Mouse (Mus musculus): ENCODE results near the gene Olfr776. TPM values are rescaled to one million over a fixed set of nuclear protein-coding genes. Genes with fewer than 3 reads are reported as not detected.
"Not testable (repeated sequence)": the region's sequence is repeated elsewhere in the genome, so short reads cannot be mapped to it uniquely, and the experiment has no call there.

Gene Olfr776
- polyA plus RNA-seq (2014; fragmentation: Nextera tagmentation; extraction: Ambion mirVana): not detected in 2 replicates

GRCm38 (mm10) chr10:129258827-129259226 lies at the start of gene Olfr776:
Gene Olfr776, plus strand, starts transcription at chr10:129259127.
- H3K27me3 ChIP-seq (ENCODE audit: control insufficient read depth, insufficient read depth, low read length): no peaks in the 10 kb centered on the region
- no peak within 1 kb of the TSS for H3K4me3 ChIP-seq (ENCODE audit: control insufficient read depth in 1 of 2, insufficient read depth in 1 of 2, low read depth in 1 of 2, low read length in 2 of 2)
- ATAC-seq (ENCODE audit: insufficient number of reproducible peaks, insufficient read depth, low FRiP score, low read depth): no peak
- no peaks in the 10 kb centered on the region for H3K9me3 ChIP-seq (ENCODE audit: control insufficient read depth, low read length)
- no peak within 1 kb of the TSS for H3K27ac ChIP-seq (replicated peaks in 1 of 2; ENCODE audit: control insufficient read depth in 1 of 2, insufficient read depth in 1 of 2, low read depth in 2 of 2, low read length in 2 of 2)
- H3K36me3 ChIP-seq (ENCODE audit: control insufficient read depth, insufficient read depth, low read length): no peaks in the 10 kb centered on the region
- no peaks in the 10 kb centered on the region for H3K4me1 ChIP-seq (ENCODE audit: control insufficient read depth in 2 of 2, insufficient read depth in 2 of 2, low read length in 2 of 2)
- H3K4me2 ChIP-seq (ENCODE audit: low read length): no peak within 1 kb of the TSS
- H3K9ac ChIP-seq (ENCODE audit: low read length): no peak within 1 kb of the TSS

- WGBS: 69% methylated on average over 1 of the region's 1 CpGs
- no peak overlapping the region for H3K4me2 ChIP-seq (ENCODE audit: low read length)
- H3K36me3 ChIP-seq (ENCODE audit: control insufficient read depth, insufficient read depth, low read length): no peaks in the 10 kb centered on the region
- no peak overlapping the region for H3K27ac ChIP-seq (replicated peaks in 1 of 2; ENCODE audit: control insufficient read depth in 1 of 2, insufficient read depth in 1 of 2, low read depth in 2 of 2, low read length in 2 of 2)
- no peak for ATAC-seq (ENCODE audit: insufficient number of reproducible peaks, insufficient read depth, low FRiP score, low read depth)
- no peaks in the 10 kb centered on the region for H3K4me1 ChIP-seq (ENCODE audit: control insufficient read depth in 2 of 2, insufficient read depth in 2 of 2, low read length in 2 of 2)
- H3K27me3 ChIP-seq (ENCODE audit: control insufficient read depth, insufficient read depth, low read length): no peaks in the 10 kb centered on the region
- H3K4me3 ChIP-seq (ENCODE audit: control insufficient read depth in 1 of 2, insufficient read depth in 1 of 2, low read depth in 1 of 2, low read length in 2 of 2): no peak overlapping the region
- H3K9me3 ChIP-seq (ENCODE audit: control insufficient read depth, low read length): no peaks in the 10 kb centered on the region; the same call in 1 of the 2 replicates
- no peak overlapping the region for H3K9ac ChIP-seq (ENCODE audit: low read length)
These were observed 28.2 kb upstream of the Olfr776 start for GRCm38 (mm10) chr10:129230737-129231136.

- no peaks in the 10 kb centered on the region for H3K27me3 ChIP-seq (ENCODE audit: control insufficient read depth, insufficient read depth, low read length)
- no peak for ATAC-seq (ENCODE audit: insufficient number of reproducible peaks, insufficient read depth, low FRiP score, low read depth)
- no peak within 1 kb of the TSS for H3K4me3 ChIP-seq (ENCODE audit: control insufficient read depth in 1 of 2, insufficient read depth in 1 of 2, low read depth in 1 of 2, low read length in 2 of 2)
- 66% methylated on average over 2 of the region's 2 CpGs for WGBS
- no peak within 1 kb of the TSS for H3K9ac ChIP-seq (ENCODE audit: low read length)
- H3K9me3 ChIP-seq (ENCODE audit: control insufficient read depth, low read length): no peaks in the 10 kb centered on the region; the same call in 1 of the 2 replicates
- no peaks in the 10 kb centered on the region for H3K4me1 ChIP-seq (ENCODE audit: control insufficient read depth in 2 of 2, insufficient read depth in 2 of 2, low read length in 2 of 2)
- H3K4me2 ChIP-seq (ENCODE audit: low read length): no peak within 1 kb of the TSS
- no peaks in the 10 kb centered on the region for H3K36me3 ChIP-seq (ENCODE audit: control insufficient read depth, insufficient read depth, low read length)
- no peak within 1 kb of the TSS for H3K27ac ChIP-seq (replicated peaks in 1 of 2; ENCODE audit: control insufficient read depth in 1 of 2, insufficient read depth in 1 of 2, low read depth in 2 of 2, low read length in 2 of 2)
These were observed 23.0 kb upstream of the Olfr776 start, which contains the start of gene Olfr774 for GRCm38 (mm10) chr10:129235904-129236303. Gene Olfr774, plus strand, starts transcription at chr10:129236204.

- ATAC-seq (ENCODE audit: insufficient number of reproducible peaks, insufficient read depth, low FRiP score, low read depth): no peak
- Histone ChIP-seq H3K36me3 (ENCODE audit: control insufficient read depth, insufficient read depth, low read length) (no peaks in the 10 kb centered on the region), H3K9me3 (ENCODE audit: control insufficient read depth, low read length) (no peaks in the 10 kb centered on the region), H3K27ac (replicated peaks in 1 of 2; ENCODE audit: control insufficient read depth in 1 of 2, insufficient read depth in 1 of 2, low read depth in 2 of 2, low read length in 2 of 2) (no peak within 1 kb of the TSS), H3K4me1 (ENCODE audit: control insufficient read depth in 2 of 2, insufficient read depth in 2 of 2, low read length in 2 of 2) (no peaks in the 10 kb centered on the region), H3K9ac (ENCODE audit: low read length) (no peak within 1 kb of the TSS), H3K4me3 (ENCODE audit: control insufficient read depth in 1 of 2, insufficient read depth in 1 of 2, low read depth in 1 of 2, low read length in 2 of 2) (no peak within 1 kb of the TSS), H3K27me3 (ENCODE audit: control insufficient read depth, insufficient read depth, low read length) (no peaks in the 10 kb centered on the region), H3K4me2 (ENCODE audit: low read length) (no peak within 1 kb of the TSS)
- 66% methylated on average over 3 of the region's 3 CpGs for WGBS
These were observed 10.8 kb upstream of the Olfr776 start, which contains the start of gene Olfr775 for GRCm38 (mm10) chr10:129248112-129248511. Gene Olfr775, plus strand, starts transcription at chr10:129248412.

GRCm38 (mm10) chr10:129271081-129271535 lies 12.2 kb downstream of the Olfr776 start, which contains the start of gene Olfr777:
Gene Olfr777, minus strand, starts transcription at chr10:129271485.
- H3K9ac ChIP-seq (ENCODE audit: low read length): no peak within 1 kb of the TSS
- no peak for ATAC-seq (ENCODE audit: insufficient number of reproducible peaks, insufficient read depth, low FRiP score, low read depth)
- 82% methylated on average over 2 of the region's 2 CpGs for WGBS

GRCm38 (mm10) chr10:129312973-129313372 lies 54.0 kb downstream of the Olfr776 start:
- not testable (repeated sequence) for H3K4me1 ChIP-seq (ENCODE audit: control insufficient read depth in 2 of 2, insufficient read depth in 2 of 2, low read length in 2 of 2); H3K27ac ChIP-seq (replicated peaks in 1 of 2; ENCODE audit: control insufficient read depth in 1 of 2, insufficient read depth in 1 of 2, low read depth in 2 of 2, low read length in 2 of 2); H3K4me3 ChIP-seq (ENCODE audit: control insufficient read depth in 1 of 2, insufficient read depth in 1 of 2, low read depth in 1 of 2, low read length in 2 of 2); H3K36me3 ChIP-seq (ENCODE audit: control insufficient read depth, insufficient read depth, low read length); H3K9ac ChIP-seq (ENCODE audit: low read length); H3K9me3 ChIP-seq (ENCODE audit: control insufficient read depth, low read length); H3K4me2 ChIP-seq (ENCODE audit: low read length); H3K27me3 ChIP-seq (ENCODE audit: control insufficient read depth, insufficient read depth, low read length); ATAC-seq (ENCODE audit: insufficient number of reproducible peaks, insufficient read depth, low FRiP score, low read depth)
- WGBS: 26% methylated on average over 1 of the region's 1 CpGs

More at GRCm38 (mm10) chr10:129271081-129271535, 12.2 kb downstream of the Olfr776 start, which contains the start of gene Olfr777:
- Histone ChIP-seq H3K4me1 (ENCODE audit: control insufficient read depth in 2 of 2, insufficient read depth in 2 of 2, low read length in 2 of 2) (no peaks in the 10 kb centered on the region), H3K27ac (replicated peaks in 1 of 2; ENCODE audit: control insufficient read depth in 1 of 2, insufficient read depth in 1 of 2, low read depth in 2 of 2, low read length in 2 of 2) (no peak within 1 kb of the TSS), H3K9me3 (ENCODE audit: control insufficient read depth, low read length) (no peaks in the 10 kb centered on the region), H3K4me2 (ENCODE audit: low read length) (no peak within 1 kb of the TSS), H3K4me3 (ENCODE audit: control insufficient read depth in 1 of 2, insufficient read depth in 1 of 2, low read depth in 1 of 2, low read length in 2 of 2) (no peak within 1 kb of the TSS), H3K27me3 (ENCODE audit: control insufficient read depth, insufficient read depth, low read length) (no peaks in the 10 kb centered on the region), H3K36me3 (ENCODE audit: control insufficient read depth, insufficient read depth, low read length) (no peaks in the 10 kb centered on the region)

- WGBS: no CpG with 5 or more reads among the region's 1 CpGs
- ATAC-seq (ENCODE audit: insufficient number of reproducible peaks, insufficient read depth, low FRiP score, low read depth): not testable (repeated sequence)
These were observed 54.6 kb downstream of the Olfr776 start for GRCm38 (mm10) chr10:129313521-129313920.

More at GRCm38 (mm10) chr10:129313521-129313920, 54.6 kb downstream of the Olfr776 start:
- H3K27me3 ChIP-seq (ENCODE audit: control insufficient read depth, insufficient read depth, low read length); H3K36me3 ChIP-seq (ENCODE audit: control insufficient read depth, insufficient read depth, low read length); H3K9me3 ChIP-seq (ENCODE audit: control insufficient read depth, low read length); H3K4me1 ChIP-seq (ENCODE audit: control insufficient read depth in 2 of 2, insufficient read depth in 2 of 2, low read length in 2 of 2); H3K4me2 ChIP-seq (ENCODE audit: low read length); H3K27ac ChIP-seq (replicated peaks in 1 of 2; ENCODE audit: control insufficient read depth in 1 of 2, insufficient read depth in 1 of 2, low read depth in 2 of 2, low read length in 2 of 2); H3K4me3 ChIP-seq (ENCODE audit: control insufficient read depth in 1 of 2, insufficient read depth in 1 of 2, low read depth in 1 of 2, low read length in 2 of 2); H3K9ac ChIP-seq (ENCODE audit: low read length): not testable (repeated sequence)
